Mouse (Mus musculus) heart, adult 9 months (tissue): ENCODE data around the gene Olfr1494.

Experiments used
- DNase-seq, 2 experiments: peaks; one replicate each; pipeline ENCODE4 v3.0.0; 2022; ENCODE audit warnings: low spot score in 2 of 2

Gene Olfr1494

DNA sequence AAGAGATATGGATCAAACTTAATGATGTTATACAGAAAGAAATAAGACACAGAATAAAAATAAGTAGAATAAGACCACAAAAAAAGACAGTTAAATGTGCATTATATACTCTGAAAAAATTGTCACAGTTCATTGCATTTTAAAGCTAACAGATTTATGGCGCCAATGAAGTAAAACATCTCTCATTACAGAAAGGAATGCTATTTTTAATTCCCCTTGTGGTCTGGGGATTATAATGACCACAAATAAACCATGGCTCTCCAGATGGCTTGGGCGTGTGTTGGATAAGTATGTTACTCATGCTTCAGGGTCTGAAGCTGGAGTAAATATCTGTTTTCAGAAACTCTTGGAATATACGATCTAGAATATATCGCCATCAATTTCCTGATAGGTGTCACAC is at the start of gene Olfr1494:
Olfr1494 (plus strand) TSS at position 301 of the 400 bp plus-strand sequence.
- DNase-seq, result no peak

DNA sequence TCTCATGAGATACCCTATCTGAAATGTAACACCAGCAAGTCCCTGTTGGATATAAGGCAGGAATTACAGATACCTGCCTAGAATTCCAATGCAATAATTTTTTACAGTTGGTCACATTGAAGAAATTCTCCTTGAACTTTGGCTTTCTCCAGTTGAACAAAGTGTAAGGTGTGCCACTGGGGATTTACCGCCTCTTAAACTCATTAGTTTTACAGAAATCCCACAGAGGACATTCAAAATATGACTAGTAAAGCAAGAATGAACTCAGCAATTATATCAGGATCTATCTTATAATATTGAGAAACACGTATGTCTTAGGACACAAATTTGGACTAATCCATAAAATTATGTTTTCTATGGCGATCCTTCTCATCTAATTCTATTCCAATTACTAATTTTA is 42.6 kb upstream of the Olfr1494 start, which contains the start of gene Olfr1491:
Olfr1491 (plus strand) TSS at position 301 of the 400 bp plus-strand sequence.
- DNase-seq, result no peak

DNA sequence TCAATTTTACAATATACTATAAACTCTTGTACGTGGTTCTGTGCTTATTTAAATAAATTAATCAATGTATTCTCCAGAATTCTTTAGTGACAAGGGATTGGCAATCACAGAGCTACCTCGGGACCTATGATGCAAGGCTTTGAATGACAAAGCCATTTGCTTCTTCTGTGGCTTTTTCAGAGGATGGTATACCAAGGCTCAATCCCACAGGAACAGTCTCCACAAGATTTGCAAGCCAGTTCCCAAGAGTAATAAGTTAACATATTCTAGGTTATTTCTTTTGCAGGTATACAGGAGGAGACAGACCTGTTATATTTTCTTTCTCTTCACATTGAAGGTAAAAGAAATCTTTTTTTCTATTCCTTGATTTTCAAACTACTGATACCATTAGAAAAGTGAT is 16.6 kb upstream of the Olfr1494 start, which contains the start of gene Olfr1493-ps1:
Olfr1493-ps1 (plus strand) TSS at position 301 of the 400 bp plus-strand sequence.
- no peak for DNase-seq

DNA sequence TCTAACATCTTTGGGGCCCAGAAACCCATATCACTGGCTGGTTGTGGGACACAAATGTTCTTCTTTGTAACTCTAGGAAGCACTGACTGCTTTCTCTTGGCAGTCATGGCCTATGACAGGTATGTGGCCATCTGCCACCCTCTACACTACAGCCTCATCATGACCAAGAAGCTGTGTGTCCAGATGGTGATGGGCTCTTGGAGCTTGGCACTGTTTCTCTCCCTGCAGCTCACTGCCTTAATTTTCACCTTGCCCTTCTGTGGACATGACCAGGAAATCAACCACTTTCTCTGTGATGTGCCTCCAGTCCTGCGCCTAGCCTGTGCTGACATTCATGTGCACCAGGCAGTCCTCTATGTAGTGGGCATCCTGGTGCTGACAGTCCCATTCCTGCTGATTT is 9.8 kb downstream of the Olfr1494 start:
- DNase-seq, result no peak

DNA sequence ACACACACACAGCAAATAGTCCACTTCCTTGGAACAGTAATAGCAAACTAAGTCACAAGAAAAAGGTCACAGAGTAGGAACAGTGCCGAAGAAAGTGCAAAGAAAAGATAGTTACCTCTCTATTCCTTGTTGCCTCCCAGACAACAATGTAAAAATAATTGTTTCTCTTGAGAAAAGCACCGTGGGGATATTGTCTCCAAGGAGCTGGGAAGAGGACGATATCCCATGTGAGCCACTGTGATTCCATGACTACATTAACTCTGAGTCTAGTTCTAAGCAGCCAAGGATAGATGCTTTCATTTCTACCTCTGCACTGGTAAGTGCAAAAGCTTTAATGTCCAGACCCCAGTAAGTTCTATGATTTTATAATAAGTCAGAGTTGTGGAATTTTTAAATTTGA is 24.8 kb downstream of the Olfr1494 start, which contains the start of gene Olfr1495:
Olfr1495 (plus strand) TSS at position 301 of the 400 bp plus-strand sequence.
- no peak for DNase-seq

DNA sequence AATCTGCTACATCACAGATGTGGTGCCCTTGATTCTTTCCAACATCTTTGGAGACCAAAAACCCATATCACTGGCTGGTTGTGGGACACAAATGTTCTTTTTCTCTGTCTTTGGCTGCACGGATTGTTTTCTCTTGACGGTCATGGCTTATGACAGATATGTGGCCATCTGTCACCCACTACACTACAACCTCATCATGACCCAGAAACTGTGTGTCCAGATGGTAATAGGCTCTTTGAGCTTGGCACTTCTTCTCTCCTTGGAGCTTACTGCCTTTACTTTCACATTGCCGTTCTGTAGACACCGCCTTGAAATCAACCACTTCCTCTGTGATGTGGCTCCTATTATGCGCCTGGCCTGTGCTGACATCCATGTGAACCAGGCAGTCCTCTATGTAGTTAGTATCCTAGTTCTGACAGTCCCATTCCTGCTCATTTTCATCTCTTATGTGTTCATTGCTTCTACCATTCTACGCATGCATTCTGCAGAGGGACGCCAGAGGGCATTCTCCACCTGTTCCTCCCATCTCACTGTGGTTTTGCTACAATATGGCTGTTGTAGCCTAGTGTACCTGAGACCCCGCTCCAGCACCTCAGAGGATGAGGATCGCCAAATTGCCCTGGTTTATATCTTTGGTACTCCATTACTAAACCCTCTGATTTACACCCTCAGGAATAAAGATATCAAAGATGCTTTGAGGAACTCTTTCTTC is 29.2 kb downstream of the Olfr1494 start:
- DNase-seq, result no peak

DNA sequence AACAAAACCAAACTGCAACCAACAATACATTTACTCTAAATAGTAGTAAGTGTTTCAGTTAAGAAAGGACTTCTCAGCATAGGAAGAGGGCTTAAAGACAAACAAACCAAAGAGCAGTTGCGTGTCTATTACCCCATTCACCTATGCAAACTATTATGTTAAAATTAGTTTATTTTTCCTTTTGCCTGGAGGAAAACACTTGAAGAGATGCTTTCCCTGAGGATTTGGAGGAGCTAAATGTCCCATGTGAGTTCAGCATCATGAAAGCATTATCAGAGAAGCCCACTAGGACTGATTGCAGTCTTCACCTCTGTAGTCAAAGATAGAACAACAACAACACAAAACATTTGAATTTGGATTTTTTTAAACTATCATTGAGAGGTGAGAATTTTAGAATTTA is 38.0 kb downstream of the Olfr1494 start, which contains the start of gene Olfr1496:
Olfr1496 (plus strand) TSS at position 301 of the 400 bp plus-strand sequence.
- DNase-seq, result no peak

DNA sequence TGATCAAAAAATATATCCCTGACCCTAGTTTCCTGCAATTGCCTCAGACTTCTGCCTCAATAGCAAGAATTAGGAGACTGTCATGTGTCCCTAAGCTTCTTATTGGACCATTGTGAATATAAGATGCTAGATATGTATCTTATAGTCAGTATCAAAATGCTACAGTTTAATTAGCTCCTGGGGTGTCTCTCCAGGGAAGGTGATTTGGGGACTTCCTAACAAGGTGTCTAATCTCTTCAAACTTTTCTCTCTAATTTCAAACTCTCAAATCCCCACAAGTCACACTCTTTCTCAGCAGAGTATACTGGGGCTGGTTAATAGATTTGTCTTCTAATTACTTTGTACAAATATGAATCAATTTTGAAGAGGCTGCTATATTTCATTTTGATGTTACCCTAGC is 58.6 kb downstream of the Olfr1494 start, which contains the start of gene Olfr1497:
Olfr1497 (minus strand) TSS at position 101 of the 400 bp plus-strand sequence.
- no peak for DNase-seq
